Mouse (Mus musculus): ENCODE results near the gene Tmem256.

- no peak for TF ChIP-seq CTCF (IDR thresholded peaks at IDR 0.05)
- no peak for TF ChIP-seq EP300 (IDR thresholded peaks at IDR 0.05)
These were observed 40.1 kb downstream of the Tmem256 start for GRCm38 (mm10) chr11:69878399-69878798.
